Mouse (Mus musculus) hindbrain, embryonic 16.5 days (tissue): ENCODE results near the gene Ube2k. TPM values are rescaled to one million over a fixed set of nuclear protein-coding genes. Genes with fewer than 3 reads are reported as not detected.
"Not testable (repeated sequence)": the region's sequence is repeated elsewhere in the genome, so short reads cannot be mapped to it uniquely, and the experiment has no call there.

Experiments
- ATAC-seq: fragments of 200-750 bp; cut with Nextera tagmentation; 2 replicates; pipeline ENCODE4 v1.8.0; 2017; ENCODE audit warnings: moderate TSS enrichment, moderate library complexity
- H3K27ac ChIP-seq: fragments of 300-500 bp; sonication (generic); 2 replicates; pipeline ENCODE4 v1.5.1; 2014; ENCODE audit warnings: low read depth, mild to moderate bottlenecking, control low read depth, low read length, moderate library complexity
- H3K27me3 ChIP-seq: fragments of 300-500 bp; sonication (generic); replicated peaks from 2 replicates; pipeline ENCODE4 v1.6.1; 2014; ENCODE audit warnings: low read length; ENCODE audit not compliant: control insufficient read depth, insufficient read depth
- H3K36me3 ChIP-seq: fragments of 300-500 bp; sonication (generic); 2 replicates; pipeline ENCODE4 v1.6.1; 2014; ENCODE audit warnings: mild to moderate bottlenecking, low read length, moderate library complexity, mixed read lengths; ENCODE audit not compliant: control insufficient read depth, insufficient read depth
- H3K4me1 ChIP-seq: fragments of 300-500 bp; sonication (generic); 2 replicates; pipeline ENCODE4 v1.6.1; 2014; ENCODE audit warnings: low read depth, low read length; ENCODE audit not compliant: control insufficient read depth, insufficient read depth
- H3K4me2 ChIP-seq: fragments of 300-500 bp; sonication (generic); 2 replicates; pipeline ENCODE4 v1.6.1; 2014; ENCODE audit warnings: mild to moderate bottlenecking, low read length, control low read depth, moderate library complexity
- H3K4me3 ChIP-seq: fragments of 300-500 bp; sonication (generic); 2 replicates; pipeline ENCODE4 v1.5.1; 2014; ENCODE audit warnings: mild to moderate bottlenecking, low read length, control low read depth, moderate library complexity
- H3K9ac ChIP-seq: fragments of 300-500 bp; sonication (generic); 2 replicates; pipeline ENCODE4 v1.6.1; 2014; ENCODE audit warnings: low read depth, mild to moderate bottlenecking, control low read depth, low read length, moderate library complexity
- H3K9me3 ChIP-seq: fragments of 300-500 bp; sonication (generic); 2 replicates; pipeline ENCODE4 v1.6.1; 2014; ENCODE audit warnings: mild to moderate bottlenecking, low read length, moderate library complexity; ENCODE audit not compliant: control insufficient read depth
- WGBS: fragments of 180-500 bp; shearing (Covaris S2); extraction: QIAGEN DNeasy Blood & Tissue Kit; methylation state at CpG from one replicate; pipeline ENCODE4 v1.1.7; 2014; 5-methylcytosine and 5-hydroxymethylcytosine counted together
- polyA plus RNA-seq: library from polyadenylated mRNA; unstranded; fragments of >200 nt; fragmentation: Nextera tagmentation; extraction: Ambion mirVana; gene quantifications from 2 replicates; pipeline ENCODE4 v1.2.1, GENCODE M21; 2015

Gene Ube2k
- polyA plus RNA-seq, 1 experiment from 2014 or later, result 199 TPM

DNA sequence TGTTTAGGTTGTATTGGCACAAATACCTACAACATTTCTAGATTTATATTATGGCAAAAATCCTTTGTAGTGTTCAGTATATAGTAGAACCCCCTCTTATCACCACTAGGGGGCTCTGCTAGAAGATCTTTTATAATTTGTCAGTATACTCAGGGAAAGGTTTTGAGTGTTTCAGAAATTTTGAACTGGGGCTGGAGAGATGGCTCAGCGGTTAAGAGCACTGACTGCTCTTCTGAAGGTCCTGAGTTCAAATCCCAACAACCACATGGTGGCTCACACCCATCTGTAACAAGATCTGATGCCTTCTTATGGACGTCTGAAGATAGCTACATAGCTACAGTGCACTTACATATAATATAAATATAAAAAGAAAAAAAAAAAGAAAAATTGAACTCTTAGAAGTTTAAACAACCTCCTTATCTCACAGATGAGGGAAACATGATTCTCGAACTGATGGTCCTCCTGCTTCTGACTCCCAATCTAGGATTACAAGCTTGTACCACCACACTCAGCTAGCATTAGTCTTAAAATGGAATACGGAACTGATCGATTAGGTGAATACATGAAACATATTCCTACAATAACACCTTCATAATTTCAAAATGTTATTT is 1.5 kb upstream of the Ube2k start:
- no peak overlapping the region for H3K4me2 ChIP-seq
- 73% methylated on average over 5 of the region's 5 CpGs for WGBS

DNA sequence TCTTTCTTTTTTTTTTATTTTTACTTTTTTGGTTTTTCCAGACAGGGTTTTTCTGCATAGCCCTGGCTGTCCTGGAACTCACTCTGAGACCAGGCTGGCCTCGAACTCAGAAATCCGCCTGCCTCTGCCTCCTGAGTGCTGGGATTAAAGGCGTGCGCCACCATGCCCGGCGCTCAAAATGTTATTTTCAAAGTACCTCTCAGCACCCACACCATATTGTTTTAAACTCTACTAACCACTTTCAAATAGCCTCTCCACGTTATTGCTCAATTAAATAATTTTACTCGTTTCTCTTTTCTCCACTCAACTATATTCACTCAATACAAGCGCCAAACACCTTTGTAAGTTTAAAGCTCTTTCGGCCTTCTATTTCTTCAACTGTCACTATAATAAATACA is 966 bp upstream of the Ube2k start:
- H3K9ac ChIP-seq, result peak overlapping the region; percentile 98

More for the DNA sequence above, 1.5 kb upstream of the Ube2k start:
- Histone ChIP-seq H3K9me3 (no peaks in the 10 kb centered on the region), H3K9ac (no peak overlapping the region), H3K4me3 (no peak overlapping the region), H3K4me1 (peaks cover 10% of the 10 kb centered on the region), H3K27ac (no peak overlapping the region), H3K36me3 (no peaks in the 10 kb centered on the region), H3K27me3 (no peaks in the 10 kb centered on the region)
- ATAC-seq, result no peak

DNA sequence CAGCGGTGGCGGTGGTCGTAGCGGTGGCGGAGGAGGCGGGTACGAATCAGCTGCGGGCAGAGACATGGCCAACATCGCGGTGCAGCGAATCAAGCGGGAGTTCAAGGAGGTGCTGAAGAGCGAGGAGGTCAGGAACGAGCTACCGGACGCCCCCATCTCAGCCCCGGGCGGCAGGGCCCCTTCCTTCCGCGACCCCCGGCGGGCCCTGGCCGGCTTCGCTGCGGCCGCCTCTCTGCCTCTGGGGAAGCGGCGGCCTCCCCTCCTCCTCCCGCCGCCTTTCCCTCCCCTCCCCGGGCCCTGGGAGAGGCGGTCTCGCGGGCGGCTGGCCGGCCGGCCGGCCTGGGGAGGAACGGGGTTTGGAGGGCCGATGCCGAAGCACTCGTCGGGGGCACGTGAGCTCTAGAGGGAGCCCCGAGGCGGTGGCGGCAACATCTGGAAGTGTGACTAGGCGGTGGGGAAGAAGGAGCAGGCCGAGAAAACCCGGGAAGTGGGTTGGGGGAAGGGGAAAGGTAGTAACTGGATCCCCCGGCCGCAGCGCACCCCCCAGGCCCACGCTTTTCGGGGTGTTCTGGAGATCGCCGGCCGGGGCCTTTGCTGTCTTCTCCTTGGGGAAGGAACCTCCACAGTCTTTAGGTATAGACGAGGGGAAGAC is 513 bp downstream of the Ube2k start:
- Histone ChIP-seq H3K9me3 (no peaks in the 10 kb centered on the region), H3K9ac (peak overlapping the region; percentile 98), H3K4me3 (peak overlapping the region; percentile 86), H3K27ac (peak overlapping the region; percentile 98), H3K4me1 (peaks cover 10% of the 10 kb centered on the region), H3K27me3 (no peaks in the 10 kb centered on the region), H3K4me2 (peak overlapping the region; percentile 73), H3K36me3 (no peaks in the 10 kb centered on the region)
- peak; percentile 74 for ATAC-seq
- WGBS, result under 1% methylated on average over 43 of the region's 59 CpGs

More for the DNA sequence above, 966 bp upstream of the Ube2k start:
- ATAC-seq, H3K9me3 ChIP-seq, H3K4me1 ChIP-seq, H3K36me3 ChIP-seq, H3K27me3 ChIP-seq: not testable (repeated sequence)
- H3K4me2 ChIP-seq, result peak overlapping the region; percentile 73
- H3K27ac ChIP-seq, result peak overlapping the region; percentile 98
- 83% methylated on average over 10 of the region's 10 CpGs for WGBS
- H3K4me3 ChIP-seq, result peak overlapping the region; percentile 86

DNA sequence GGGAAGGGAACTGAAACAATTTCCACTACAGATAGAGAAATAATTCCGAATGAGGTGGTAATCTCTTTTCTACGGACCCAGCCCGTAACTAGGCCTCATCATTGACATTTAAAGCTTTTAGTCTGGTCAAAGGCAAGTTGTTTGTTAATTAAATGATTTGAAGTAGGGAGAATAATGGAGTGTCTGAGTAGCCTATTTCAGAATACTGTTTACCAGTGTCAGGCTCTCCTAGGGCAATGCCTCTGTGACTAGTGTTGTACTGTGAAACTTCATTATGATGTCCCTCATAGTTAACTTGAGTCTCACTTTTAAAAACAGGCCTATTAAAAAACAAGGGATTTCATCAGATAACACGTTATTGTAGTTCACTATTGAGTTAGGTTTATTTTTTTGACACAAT is 1.1 kb downstream of the Ube2k start:
- peak overlapping the region; percentile 98 for H3K9ac ChIP-seq
- H3K4me1 ChIP-seq, result peaks cover 10% of the 10 kb centered on the region
- H3K9me3 ChIP-seq, result no peaks in the 10 kb centered on the region
- H3K36me3 ChIP-seq, result no peaks in the 10 kb centered on the region
- WGBS, result 1% methylated on average over 4 of the region's 4 CpGs
- H3K27ac ChIP-seq, result peak overlapping the region; percentile 98
- peak overlapping the region; percentile 86 for H3K4me3 ChIP-seq
- ATAC-seq, result no peak
- H3K4me2 ChIP-seq, result peak overlapping the region; percentile 73
- no peaks in the 10 kb centered on the region for H3K27me3 ChIP-seq

DNA sequence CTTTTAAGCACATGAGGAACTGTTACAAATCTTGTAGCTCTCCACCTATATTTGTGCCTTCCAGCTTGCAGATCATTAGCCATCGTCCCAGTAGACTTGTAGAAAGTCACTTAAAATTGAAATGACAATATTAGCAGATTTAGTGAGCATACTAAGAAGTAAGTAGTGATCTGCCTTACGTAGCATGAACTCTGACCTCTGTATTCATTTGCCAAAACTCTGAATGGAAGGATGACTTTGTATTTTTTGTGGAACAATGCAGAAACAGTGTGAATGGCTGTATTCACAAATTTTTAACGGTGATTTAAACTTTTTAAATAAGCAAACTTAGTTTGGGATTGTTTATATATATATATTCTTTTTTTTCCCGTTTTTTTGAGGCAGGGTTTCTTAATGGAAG is 1.8 kb downstream of the Ube2k start:
- no peaks in the 10 kb centered on the region for H3K27me3 ChIP-seq
- no peak overlapping the region for H3K27ac ChIP-seq
- no peak for ATAC-seq
- 13% methylated on average over 4 of the region's 4 CpGs for WGBS
- 0 out of 2 replicates have a peak overlapping the region, but pooled peaks have one; percentile 8 for H3K4me3 ChIP-seq
- H3K4me1 ChIP-seq, result peaks cover 10% of the 10 kb centered on the region
- H3K36me3 ChIP-seq, result no peaks in the 10 kb centered on the region
- H3K4me2 ChIP-seq, result peak overlapping the region; percentile 53
- no peak overlapping the region for H3K9ac ChIP-seq
- no peaks in the 10 kb centered on the region for H3K9me3 ChIP-seq

DNA sequence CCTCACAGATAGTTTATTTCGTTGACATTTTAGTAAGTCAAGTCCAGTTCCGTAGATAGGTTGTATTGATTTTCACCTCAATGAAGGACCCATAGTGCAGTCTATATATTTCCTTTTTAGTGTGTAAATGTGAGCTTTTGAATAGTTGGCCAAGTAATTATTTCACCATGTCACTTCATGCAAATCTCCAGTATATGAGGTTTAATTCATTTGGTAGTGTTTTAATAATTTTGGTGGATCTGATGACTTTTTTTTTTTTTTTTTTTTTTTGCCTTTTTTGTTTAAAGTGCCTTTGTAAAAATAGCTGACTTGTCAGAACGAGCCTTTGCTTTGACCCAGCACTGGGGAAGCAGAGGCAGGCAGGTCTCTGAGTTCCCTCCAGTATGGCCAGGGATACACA is 2.8 kb downstream of the Ube2k start:
- Histone ChIP-seq H3K4me3 (no peak overlapping the region), H3K36me3 (no peaks in the 10 kb centered on the region), H3K4me2 (no peak overlapping the region), H3K27ac (no peak overlapping the region), H3K9me3 (no peaks in the 10 kb centered on the region), H3K27me3 (no peaks in the 10 kb centered on the region), H3K4me1 (peaks cover 10% of the 10 kb centered on the region), H3K9ac (no peak overlapping the region)
- no peak for ATAC-seq
- 90% methylated on average over 3 of the region's 3 CpGs for WGBS

DNA sequence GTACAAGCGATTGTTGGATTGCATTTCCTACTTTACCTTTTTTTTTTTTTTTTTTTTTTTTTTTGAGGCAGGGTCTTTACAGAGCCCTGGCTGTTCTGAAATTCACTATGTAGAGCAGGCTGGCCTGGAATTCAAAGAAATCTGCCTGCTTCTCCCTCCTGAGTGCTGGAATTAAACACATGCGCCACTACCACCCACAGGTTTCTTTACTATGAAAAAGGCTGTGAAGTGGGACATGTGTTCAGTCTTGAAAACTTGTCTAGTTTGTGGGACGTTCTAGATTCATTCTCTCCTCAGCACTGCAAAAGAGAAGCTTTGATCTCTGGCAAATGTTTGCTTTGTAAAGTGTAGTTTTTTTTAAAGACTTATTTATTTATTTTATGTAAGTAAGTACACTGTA is 4.9 kb downstream of the Ube2k start:
- Histone ChIP-seq H3K4me2 (no peak overlapping the region), H3K27ac (no peak overlapping the region), H3K4me1 (peaks cover 10% of the 10 kb centered on the region), H3K9me3 (no peaks in the 10 kb centered on the region), H3K4me3 (no peak overlapping the region), H3K27me3 (no peaks in the 10 kb centered on the region), H3K36me3 (no peaks in the 10 kb centered on the region), H3K9ac (no peak overlapping the region)
- 86% methylated on average over 3 of the region's 3 CpGs for WGBS
- no peak for ATAC-seq

DNA sequence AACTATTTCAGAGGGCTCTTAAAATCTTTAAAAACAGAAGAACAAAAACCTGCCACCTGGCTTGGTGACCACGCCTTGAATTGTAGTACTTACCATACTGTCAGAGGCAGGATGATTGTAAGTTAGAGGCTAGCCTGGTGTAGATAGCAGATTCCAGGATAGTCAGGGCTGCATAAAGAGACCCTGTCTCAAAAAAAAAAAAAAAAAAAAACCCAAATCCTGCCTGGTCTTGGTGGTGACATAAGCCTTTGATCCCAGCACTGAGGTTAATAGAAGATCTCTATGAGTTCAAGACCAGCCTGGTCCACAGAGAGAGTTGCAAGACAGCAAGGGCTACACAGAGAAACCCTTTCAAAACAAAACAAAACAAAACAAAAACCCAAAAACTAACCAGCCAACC is 6.5 kb downstream of the Ube2k start:
- 93% methylated on average over 1 of the region's 1 CpGs for WGBS
- Histone ChIP-seq H3K4me1 (peaks cover 10% of the 10 kb centered on the region), H3K9ac (no peak overlapping the region), H3K9me3 (no peaks in the 10 kb centered on the region), H3K4me3 (no peak overlapping the region), H3K27me3 (no peaks in the 10 kb centered on the region), H3K27ac (no peak overlapping the region), H3K36me3 (no peaks in the 10 kb centered on the region), H3K4me2 (no peak overlapping the region)
- no peak for ATAC-seq

DNA sequence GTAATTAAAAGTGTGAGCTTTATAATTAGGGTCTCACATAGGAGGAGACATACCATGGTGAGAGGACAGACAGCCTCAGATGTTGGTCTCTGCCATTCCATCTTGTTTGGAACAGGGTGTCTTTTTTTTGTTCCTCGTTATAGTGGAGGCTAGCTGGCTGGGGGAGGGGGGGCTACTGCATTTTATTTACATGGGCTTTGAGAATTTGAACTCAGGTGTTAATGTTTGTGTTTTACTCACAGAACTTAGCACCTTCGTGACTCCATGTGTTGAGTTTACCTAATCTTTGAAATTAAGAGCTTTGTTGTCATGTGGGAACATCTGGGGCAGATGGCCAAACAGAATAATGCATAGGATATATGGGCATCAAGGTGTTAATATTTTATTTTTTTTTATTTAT is 7.6 kb downstream of the Ube2k start:
- ATAC-seq, result no peak
- no peaks in the 10 kb centered on the region for H3K9me3 ChIP-seq

More for the DNA sequence above, 7.6 kb downstream of the Ube2k start:
- 92% methylated on average over 2 of the region's 2 CpGs for WGBS
- Histone ChIP-seq H3K36me3 (no peaks in the 10 kb centered on the region), H3K4me2 (no peak overlapping the region), H3K4me1 (peaks cover 2% of the 10 kb centered on the region; the same call in 1 of the 2 replicates), H3K4me3 (no peak overlapping the region), H3K9ac (no peak overlapping the region), H3K27me3 (no peaks in the 10 kb centered on the region), H3K27ac (no peak overlapping the region)
